Mouse (Mus musculus) bone marrow macrophage, adult 2 months (primary cell): ENCODE measurements around the gene Szrd1.

Experiments
- CTCF ChIP-seq: IDR thresholded peaks from 2 replicates; pipeline ENCODE4 v1.5.1; 2012; ENCODE audit warnings: low read depth, mild to moderate bottlenecking, low read length, moderate library complexity
- POLR2A ChIP-seq: IDR thresholded peaks from 2 replicates; pipeline ENCODE4 v1.6.1; 2012; ENCODE audit warnings: mild to moderate bottlenecking, low read depth, low read length, borderline replicate concordance

DNA sequence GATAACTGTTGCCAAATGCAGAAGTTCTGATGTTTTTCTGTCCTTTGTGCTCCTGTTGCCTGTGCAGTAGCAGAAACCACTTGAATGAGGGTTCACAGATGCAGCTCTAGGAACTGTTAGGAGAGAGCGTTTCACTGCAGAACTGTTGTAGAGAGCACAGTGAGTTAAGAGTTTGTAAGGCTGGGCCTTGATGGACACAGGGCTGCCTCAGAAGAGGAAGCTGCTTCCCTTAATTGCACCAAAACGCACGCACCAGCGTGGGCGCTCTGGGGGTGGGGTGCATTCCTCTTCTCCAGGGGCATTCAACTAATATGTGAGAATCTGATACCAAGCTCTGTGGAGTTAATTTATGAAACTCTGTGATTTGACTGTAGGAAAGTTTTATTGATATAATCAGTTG is 20.1 kb upstream of the Szrd1 start:
- TF ChIP-seq CTCF (no peak), POLR2A (no peak)
